Mouse (Mus musculus) MEL (cell line): ENCODE results near the gene Crb1. TPM values are rescaled to one million over a fixed set of nuclear protein-coding genes. Genes with fewer than 3 reads are reported as not detected.

Source experiments
- DNase-seq: peaks from one replicate; pipeline ENCODE4 v3.0.0; 2011; ENCODE audit warnings: low read depth, low spot score
- H3K27ac ChIP-seq: 2 replicates; pipeline ENCODE4 v1.5.1; 2012; ENCODE audit warnings: low read depth, mild to moderate bottlenecking, control low read depth, low read length, moderate library complexity; ENCODE audit not compliant: control insufficient read depth
- H3K27me3 ChIP-seq, 2 experiments: fragments of 150-350 bp in 1 of 2; sonication (generic) in 1 of 2; 2 replicates each; pipeline ENCODE4 v1.6.1; 2012; ENCODE audit warnings: low read length in 2 of 2, mild to moderate bottlenecking in 2 of 2, improper control_type of control experiment in 1 of 2, moderate library complexity in 1 of 2; ENCODE audit not compliant: insufficient read depth in 2 of 2, control insufficient read depth in 1 of 2
- H3K36me3 ChIP-seq, 2 experiments: 2 replicates each; pipeline ENCODE4 v1.6.1; 2012 to 2014; ENCODE audit warnings: low read length in 2 of 2, improper control_type of control experiment in 1 of 2, inconsistent platforms in 1 of 2, mild to moderate bottlenecking in 1 of 2; ENCODE audit not compliant: insufficient read depth in 2 of 2, control insufficient read depth in 1 of 2
- H3K4me1 ChIP-seq, 2 experiments: fragments of 150-350 bp in 1 of 2; sonication (generic) in 1 of 2; 2 replicates each; pipeline ENCODE4 v1.6.1; 2012; ENCODE audit warnings: low read length in 2 of 2, improper control_type of control experiment in 1 of 2, mild to moderate bottlenecking in 1 of 2; ENCODE audit not compliant: insufficient read depth in 2 of 2, control insufficient read depth in 1 of 2
- H3K4me3 ChIP-seq, 2 experiments: fragments of 150-350 bp in 1 of 2; sonication (generic) in 1 of 2; 2 replicates each; pipeline ENCODE4 v1.5.1; 2012; ENCODE audit warnings: low read depth in 2 of 2, low read length in 2 of 2, mild to moderate bottlenecking in 2 of 2, moderate library complexity in 2 of 2, control low read depth in 1 of 2, improper control_type of control experiment in 1 of 2; ENCODE audit not compliant: control insufficient read depth in 1 of 2, insufficient read depth in 1 of 2
- H3K79me2 ChIP-seq: 2 replicates; pipeline ENCODE4 v1.6.1; 2012; ENCODE audit warnings: mild to moderate bottlenecking, low read length, moderate library complexity; ENCODE audit not compliant: control insufficient read depth, poor library complexity, insufficient read depth
- H3K9ac ChIP-seq: 2 replicates; pipeline ENCODE4 v1.6.1; 2012; ENCODE audit warnings: low read depth, mild to moderate bottlenecking, control low read depth, low read length, moderate library complexity; ENCODE audit not compliant: control insufficient read depth, poor library complexity, severe bottlenecking
- H3K9me3 ChIP-seq: fragments of 150-350 bp; sonication (generic); replicated peaks from 2 replicates; pipeline ENCODE4 v1.6.1; 2012; ENCODE audit warnings: mild to moderate bottlenecking, low read length, improper control_type of control experiment, moderate library complexity; ENCODE audit not compliant: insufficient read depth
- BHLHE40 ChIP-seq: IDR thresholded peaks from 2 replicates; pipeline ENCODE4 v1.6.1; 2012; ENCODE audit warnings: low read depth, mild to moderate bottlenecking, inconsistent platforms, low read length, improper control_type of control experiment, borderline replicate concordance
- CHD1 ChIP-seq: IDR thresholded peaks from 2 replicates; pipeline ENCODE4 v1.6.1; 2012; ENCODE audit warnings: low read depth, mild to moderate bottlenecking, inconsistent platforms, low read length, improper control_type of control experiment
- CHD2 ChIP-seq: IDR thresholded peaks from 2 replicates; pipeline ENCODE4 v1.6.1; 2011; ENCODE audit warnings: low read length, improper control_type of control experiment
- CTCF ChIP-seq, 3 experiments: IDR thresholded peaks in 2 of 3; conservative IDR thresholded peaks in 1 of 3; 2 replicates each; pipeline ENCODE4 v1.5.1; 2011 to 2012; ENCODE audit warnings: low read length in 3 of 3, low read depth in 2 of 3, mild to moderate bottlenecking in 2 of 3, improper control_type of control experiment in 1 of 3, inconsistent platforms in 1 of 3, mixed read lengths in 1 of 3, moderate library complexity in 1 of 3; ENCODE audit not compliant: control insufficient read depth in 1 of 3, insufficient read depth in 1 of 3, poor library complexity in 1 of 3, severe bottlenecking in 1 of 3
- GABPA ChIP-seq: IDR thresholded peaks from 2 replicates; pipeline ENCODE4 v1.6.1; 2012; ENCODE audit warnings: low read depth, mild to moderate bottlenecking, inconsistent platforms, low read length, improper control_type of control experiment, moderate library complexity
- JUND ChIP-seq: IDR thresholded peaks from 2 replicates; pipeline ENCODE4 v1.6.1; 2011; ENCODE audit warnings: low read depth, mild to moderate bottlenecking, improper control_type of control experiment, low read length
- KAT2A ChIP-seq: conservative IDR thresholded peaks from 2 replicates; pipeline ENCODE4 v1.6.1; 2012; ENCODE audit warnings: low read depth, low read length, improper control_type of control experiment, inconsistent platforms
- MAX ChIP-seq: IDR thresholded peaks from 2 replicates; pipeline ENCODE4 v1.6.1; 2011; ENCODE audit warnings: low read length, improper control_type of control experiment
- MAZ ChIP-seq: IDR thresholded peaks from 2 replicates; pipeline ENCODE4 v1.6.1; 2012; ENCODE audit warnings: low read depth, mild to moderate bottlenecking, inconsistent platforms, low read length, improper control_type of control experiment
- MXI1 ChIP-seq: IDR thresholded peaks from 2 replicates; pipeline ENCODE4 v1.6.1; 2011; ENCODE audit warnings: mild to moderate bottlenecking, low read depth, low read length, improper control_type of control experiment
- POLR2AphosphoS2 ChIP-seq: IDR thresholded peaks from 2 replicates; pipeline ENCODE4 v1.6.1; 2011; ENCODE audit warnings: low read length, improper control_type of control experiment
- RAD21 ChIP-seq: IDR thresholded peaks from 2 replicates; pipeline ENCODE4 v1.6.1; 2011; ENCODE audit warnings: mild to moderate bottlenecking, low read depth, low read length, improper control_type of control experiment
- RCOR1 ChIP-seq: IDR thresholded peaks from 2 replicates; pipeline ENCODE4 v1.6.1; 2012; ENCODE audit warnings: low read depth, mild to moderate bottlenecking, inconsistent platforms, low read length, improper control_type of control experiment
- SIN3A ChIP-seq: IDR thresholded peaks from 2 replicates; pipeline ENCODE4 v1.6.1; 2012; ENCODE audit warnings: low read length, improper control_type of control experiment, inconsistent platforms
- SMC3 ChIP-seq: IDR thresholded peaks from 2 replicates; pipeline ENCODE4 v1.6.1; 2011; ENCODE audit warnings: low read depth, low read length, improper control_type of control experiment
- TCF12 ChIP-seq: IDR thresholded peaks from 2 replicates; pipeline ENCODE4 v1.6.1; 2014; ENCODE audit warnings: low read depth, mild to moderate bottlenecking, inconsistent platforms, low read length, improper control_type of control experiment, moderate library complexity
- UBTF ChIP-seq: IDR thresholded peaks from 2 replicates; pipeline ENCODE4 v1.6.1; 2012; ENCODE audit warnings: low read depth, mild to moderate bottlenecking, inconsistent platforms, low read length, improper control_type of control experiment, moderate library complexity, borderline replicate concordance; ENCODE audit not compliant: insufficient read depth
- USF1 ChIP-seq: IDR thresholded peaks from 2 replicates; pipeline ENCODE4 v1.6.1; 2014; ENCODE audit warnings: low read depth, mild to moderate bottlenecking, inconsistent platforms, low read length, improper control_type of control experiment, moderate library complexity
- USF2 ChIP-seq, 2 experiments: IDR thresholded peaks; 2 replicates each; pipeline ENCODE4 v1.6.1; 2011 to 2012; ENCODE audit warnings: improper control_type of control experiment in 2 of 2, low read length in 2 of 2, borderline replicate concordance in 1 of 2, inconsistent platforms in 1 of 2, low read depth in 1 of 2, mild to moderate bottlenecking in 1 of 2; ENCODE audit not compliant: insufficient read depth in 1 of 2
- ZC3H11A ChIP-seq: IDR thresholded peaks from 2 replicates; pipeline ENCODE4 v1.6.1; 2012; ENCODE audit warnings: low read depth, mild to moderate bottlenecking, inconsistent platforms, low read length, improper control_type of control experiment
- polyA plus RNA-seq, 2 experiments: library from polyadenylated mRNA; stranded (reverse) in 1 of 2; unstranded in 1 of 2; fragments of >175 nt in 1 of 2; fragments of >200 nt in 1 of 2; gene quantifications; 2 replicates each; pipeline versions ENCODE4 v1.2.1 to v1.2.4; 2012; ENCODE audit warnings: low replicate concordance in 2 of 2, low read depth in 1 of 2; ENCODE audit not compliant: insufficient read length in 2 of 2, insufficient read depth in 1 of 2, missing spikeins in 1 of 2
- total RNA-seq: library from RNA; depleted of rRNA; stranded (reverse); fragments of 300-350 nt; gene quantifications from 2 replicates; pipeline ENCODE4 v1.2.3, GENCODE M21; 2012

Crb1 gene
- total and polyA plus RNA-seq, 3 experiments = not detected

GRCm38 (mm10) chr1:139346030-139346601 lies 30.8 kb downstream of the Crb1 start:
- Histone ChIP-seq H3K36me3 (no peaks in the 10 kb centered on the region), H3K4me1 (no peaks in the 10 kb centered on the region; a peak in 1 of 4 replicates), H3K4me3 (no peak overlapping the region), H3K27me3 (no peaks in the 10 kb centered on the region; a peak in 1 of 4 replicates), H3K79me2 (no peaks in the 10 kb centered on the region), H3K9me3 (no peaks in the 10 kb centered on the region), H3K27ac (no peak overlapping the region), H3K9ac (no peak overlapping the region)
- TF ChIP-seq CHD1 = no peak
- no peak for TF ChIP-seq MXI1
- TF ChIP-seq RAD21 = no peak
- TF ChIP-seq TCF12 = no peak
- TF ChIP-seq MAX = no peak
- TF ChIP-seq USF1 = no peak
- TF ChIP-seq MAZ = no peak
- no peak for TF ChIP-seq GABPA
- no peak for TF ChIP-seq UBTF
- no peak for DNase-seq

- no peak for TF ChIP-seq CHD2
- no peak for TF ChIP-seq SIN3A
- TF ChIP-seq CTCF (IDR thresholded peaks at IDR 0.05 in 2 of 3, conservative IDR thresholded peaks at IDR 0.05 in 1 of 3; ENCODE audit: control insufficient read depth in 1 of 3, insufficient read depth in 1 of 3, low read depth in 2 of 3, low read length in 3 of 3, poor library complexity in 1 of 3, severe bottlenecking in 1 of 3) = peak; percentile 14 to 55 (median 23); a peak in 3 of 6 replicates
- peak; percentile 40 for TF ChIP-seq ZC3H11A
- no peak for TF ChIP-seq CHD1
- peak; percentile 44 for TF ChIP-seq SMC3
- no peak for TF ChIP-seq JUND
- TF ChIP-seq BHLHE40 = no peak
- TF ChIP-seq USF1 = no peak
- TF ChIP-seq RAD21 = peak; percentile 61
- no peak for TF ChIP-seq POLR2AphosphoS2
- TF ChIP-seq RCOR1 = no peak
- TF ChIP-seq KAT2A = no peak
- no peak for TF ChIP-seq USF2 (IDR thresholded peaks at IDR 0.05; ENCODE audit: borderline replicate concordance in 1 of 2, insufficient read depth in 1 of 2, low read depth in 1 of 2, low read length in 2 of 2)
- peak; percentile 51; the same call in 1 of the 2 replicates for TF ChIP-seq MAZ
- DNase-seq = peak; percentile 65
These were observed 36.6 kb downstream of the Crb1 start for GRCm38 (mm10) chr1:139340178-139340859.

More at GRCm38 (mm10) chr1:139340178-139340859, 36.6 kb downstream of the Crb1 start:
- Histone ChIP-seq H3K27me3 (no peaks in the 10 kb centered on the region; a peak in 1 of 4 replicates), H3K36me3 (peaks cover 0 to 2% of the 10 kb centered on the region in 2 experiments; a peak in 1 of 4 replicates), H3K4me3 (no peak overlapping the region), H3K9me3 (no peaks in the 10 kb centered on the region), H3K4me1 (no peaks in the 10 kb centered on the region; a peak in 1 of 4 replicates), H3K79me2 (no peaks in the 10 kb centered on the region), H3K27ac (no peak overlapping the region), H3K9ac (no peak overlapping the region)
